Mouse (Mus musculus) brain, embryonic 14.5 days (tissue): Measurements from ENCODE around the gene Tnks1bp1.

ENCODE experiments used
- CTCF ChIP-seq: fragments of 200-500 bp; IDR thresholded peaks from 2 replicates; pipeline ENCODE4 v1.5.1; 2012; ENCODE audit warnings: inconsistent platforms, mild to moderate bottlenecking, moderate library complexity, borderline replicate concordance; ENCODE audit not compliant: insufficient read depth, insufficient read length; ENCODE audit errors: extremely low read depth
- POLR2A ChIP-seq: fragments of 200-500 bp; IDR thresholded peaks from 2 replicates; pipeline ENCODE4 v1.6.1; 2012; ENCODE audit warnings: mild to moderate bottlenecking, inconsistent platforms, borderline replicate concordance; ENCODE audit not compliant: poor library complexity, insufficient read depth, insufficient read length, severe bottlenecking; ENCODE audit errors: extremely low read depth

DNA sequence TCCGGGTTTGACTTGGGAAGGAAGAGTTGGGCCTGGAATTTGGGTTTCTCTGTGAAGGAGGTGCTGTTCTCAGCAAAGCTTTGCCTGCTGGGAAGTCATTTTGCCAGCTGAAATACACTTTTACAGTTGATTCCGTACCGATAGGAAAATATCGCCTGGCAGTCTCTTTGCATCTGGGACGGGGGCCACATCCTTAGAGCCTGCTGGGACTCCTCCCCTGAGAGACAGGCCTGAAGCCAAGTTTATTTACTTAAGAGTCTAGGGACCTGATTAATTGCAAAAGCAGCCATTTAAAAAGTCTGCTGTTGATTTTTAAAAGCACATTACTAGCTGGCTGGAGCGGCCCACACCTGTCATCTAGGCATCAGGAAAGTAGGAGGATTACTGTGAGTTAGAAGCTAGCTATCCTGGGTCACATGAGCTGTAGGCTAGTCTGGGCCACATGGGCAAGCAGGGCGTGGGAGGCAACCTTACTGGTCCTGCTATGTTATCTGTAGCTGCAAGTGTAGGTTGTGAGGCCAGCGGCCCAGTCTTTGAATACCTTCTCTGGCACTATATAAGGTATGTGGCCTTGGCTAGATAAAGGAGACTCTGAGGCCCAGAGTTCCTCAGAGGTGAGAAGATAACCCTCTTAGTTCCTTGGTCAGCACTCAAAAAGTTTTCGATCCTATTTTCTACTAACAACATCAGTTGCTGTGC, 35.8 kb upstream of the Tnks1bp1 start:
- TF ChIP-seq POLR2A (no peak), CTCF (no peak)
